22 mouse cellular contexts compared by ENCODE assay signal in the genomic region with DNA sequence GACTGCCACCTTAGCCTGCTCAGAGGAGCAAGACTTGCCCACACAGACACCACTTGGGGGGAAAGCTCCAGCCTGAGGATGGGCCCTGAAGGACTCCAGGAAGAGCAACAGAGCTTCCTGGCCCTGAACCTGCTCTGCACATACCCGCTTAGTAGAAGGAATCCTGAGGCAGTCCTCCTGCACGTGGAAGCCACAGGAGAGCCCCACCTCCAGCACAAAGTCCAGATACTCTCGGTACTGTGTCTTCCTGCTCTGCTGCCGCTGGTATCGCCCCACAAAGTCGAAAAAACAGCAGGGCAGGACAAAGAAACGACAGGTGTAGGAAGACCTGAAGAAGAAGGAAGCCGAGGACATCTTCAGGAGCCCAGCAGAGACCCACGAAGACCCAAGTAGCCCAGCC. TPM values are rescaled to one million over a fixed set of nuclear protein-coding genes. Genes with fewer than 3 reads are reported as not detected.
DNase-seq lines count a peak whose midpoint lies in the region; ATAC-seq and TF ChIP-seq lines count a peak whose summit lies in the region.
"Had no signal": no experiment of that assay in that cellular context is flagged by ENCODE, and none has a peak within 500 bp of the region (broad histone marks: within the 10 kb centered on the region; RNA-seq: fewer than 3 reads in every experiment).

No protein-coding gene starts in this region.

- H3K36me3 ChIP-seq in kidney, adult 2 months (ENCODE audit: control insufficient read depth, insufficient read depth, low read length), result no peaks in the 10 kb centered on the region
- peaks cover 72% of the 10 kb centered on the region for H3K36me3 ChIP-seq in kidney, embryonic 16.5 days (ENCODE audit: insufficient read depth, low read length)
- H3K36me3 ChIP-seq in intestine, embryonic 16.5 days (ENCODE audit: control insufficient read depth, insufficient read depth, low read length), result peaks cover 34% of the 10 kb centered on the region
- peaks cover 89% of the 10 kb centered on the region for H3K36me3 ChIP-seq in forebrain, postnatal 0 days (ENCODE audit: insufficient read depth)

- H3K4me3 ChIP-seq in kidney, adult 2 months (ENCODE audit: insufficient read depth, low read depth, low read length), result no peak overlapping the region
- no peak overlapping the region for H3K4me3 ChIP-seq in kidney, embryonic 16.5 days (ENCODE audit: low read length)
- no peak overlapping the region for H3K4me3 ChIP-seq in intestine, embryonic 16.5 days (ENCODE audit: low read length)
- H3K4me3 ChIP-seq in forebrain, postnatal 0 days (ENCODE audit: low read depth, low read length), result no peak overlapping the region
- H3K4me3 ChIP-seq: forebrain, embryonic 10.5 days; heart, adult 2 months; heart, embryonic 15.5 days; hindbrain, embryonic 13.5 days had no signal

- no peak overlapping the region for H3K4me2 ChIP-seq in kidney, embryonic 16.5 days (replicated peaks; ENCODE audit: low read depth, low read length)
- H3K4me2 ChIP-seq in intestine, embryonic 16.5 days (ENCODE audit: low read depth, low read length), result no peak overlapping the region
- no peak overlapping the region for H3K4me2 ChIP-seq in forebrain, postnatal 0 days (ENCODE audit: low read depth)
- H3K4me2 ChIP-seq: heart, embryonic 11.5 days; heart, embryonic 15.5 days; hindbrain, embryonic 13.5 days had no signal

- 53% methylated on average over 9 of the region's 9 CpGs for WGBS in kidney, adult 2 months
- 89% methylated on average over 9 of the region's 9 CpGs for whole genome bisulfite sequencing in kidney, embryonic 16.5 days
- 75% methylated on average over 9 of the region's 9 CpGs for WGBS in intestine, embryonic 16.5 days
- WGBS in forebrain, postnatal 0 days, result 89% methylated on average over 9 of the region's 9 CpGs

- peaks cover 4% of the 10 kb centered on the region; the same call in 1 of the 2 replicates for H3K4me1 ChIP-seq in kidney, adult 2 months (ENCODE audit: control insufficient read depth, insufficient read depth, low read length)
- no peaks in the 10 kb centered on the region for H3K4me1 ChIP-seq in kidney, embryonic 16.5 days (ENCODE audit: insufficient read depth, low read length)
- no peaks in the 10 kb centered on the region for H3K4me1 ChIP-seq in intestine, embryonic 16.5 days (ENCODE audit: control insufficient read depth, insufficient read depth, low read length)
- no peaks in the 10 kb centered on the region for H3K4me1 ChIP-seq in forebrain, postnatal 0 days (ENCODE audit: insufficient read depth)
- H3K4me1 ChIP-seq: forebrain, embryonic 10.5 days; hindbrain, embryonic 13.5 days had no signal

- H3K27me3 ChIP-seq in kidney, adult 2 months (replicated peaks; ENCODE audit: control insufficient read depth, insufficient read depth, low read length), result no peaks in the 10 kb centered on the region
- H3K27me3 ChIP-seq in kidney, embryonic 16.5 days (ENCODE audit: insufficient read depth, low read length), result no peaks in the 10 kb centered on the region
- H3K27me3 ChIP-seq in intestine, embryonic 16.5 days (replicated peaks; ENCODE audit: control insufficient read depth, insufficient read depth, low read length), result no peaks in the 10 kb centered on the region
- no peaks in the 10 kb centered on the region for H3K27me3 ChIP-seq in forebrain, postnatal 0 days (ENCODE audit: insufficient read depth, low read length)
- H3K27me3 ChIP-seq: CH12.LX; heart, embryonic 15.5 days; hindbrain, embryonic 13.5 days; Patski had no signal

- H3K27ac ChIP-seq in kidney, adult 2 months (ENCODE audit: insufficient read depth, low read depth, low read length), result peak overlapping the region; percentile 27; the same call in 1 of the 2 replicates
- H3K27ac ChIP-seq in kidney, embryonic 16.5 days (ENCODE audit: low read length), result no peak overlapping the region
- peak overlapping the region; percentile 45 for H3K27ac ChIP-seq in intestine, embryonic 16.5 days (ENCODE audit: low read length)
- no peak overlapping the region for H3K27ac ChIP-seq in forebrain, postnatal 0 days (ENCODE audit: low read depth, low read length)
- H3K27ac ChIP-seq: forebrain, embryonic 10.5 days; heart, adult 2 months; heart, embryonic 15.5 days; hindbrain, embryonic 13.5 days had no signal

- TF ChIP-seq POLR2A in kidney, adult 2 months (IDR thresholded peaks at IDR 0.05; ENCODE audit: low read depth, low read length), result no peak

- no peak overlapping the region for H3K9ac ChIP-seq in kidney, embryonic 16.5 days (replicated peaks; ENCODE audit: low read length)
- H3K9ac ChIP-seq in intestine, embryonic 16.5 days (ENCODE audit: low read depth, low read length), result no peak overlapping the region
- H3K9ac ChIP-seq in forebrain, postnatal 0 days, result no peak overlapping the region
- H3K9ac ChIP-seq: heart, embryonic 15.5 days; hindbrain, embryonic 13.5 days had no signal

- H3K9me3 ChIP-seq in kidney, embryonic 16.5 days (ENCODE audit: low read length), result no peaks in the 10 kb centered on the region
- H3K9me3 ChIP-seq in intestine, embryonic 16.5 days (ENCODE audit: control insufficient read depth, low read length), result no peaks in the 10 kb centered on the region
- H3K9me3 ChIP-seq in forebrain, postnatal 0 days (ENCODE audit: low read length), result no peaks in the 10 kb centered on the region
- H3K9me3 ChIP-seq: forebrain, embryonic 10.5 days; heart, embryonic 15.5 days; hindbrain, embryonic 13.5 days had no signal

- peak; percentile 86 for DNase-seq in kidney, adult 2 months
- peak; percentile 61 to 81 for DNase-seq in kidney, postnatal 25 days
- DNase-seq in forebrain, postnatal 0 days, result no peak
- no peak for DNase-seq in heart, adult 11 months
- DNase-seq: adrenal gland, postnatal 14 days; cerebellum, adult 11-12 months; cerebellum, adult 9-10 months; cerebellum, postnatal 36 days; gastrocnemius, postnatal 10 days; heart, adult 2 months; heart, postnatal 14 days had no signal

- TF ChIP-seq CTCF in kidney, adult 2 months (conservative IDR thresholded peaks at IDR 0.05; ENCODE audit: insufficient read depth, insufficient read length, low read depth, low read length), result no peak
- TF ChIP-seq CTCF in forebrain, postnatal 0 days (IDR thresholded peaks at IDR 0.05; ENCODE audit: low read depth), result no peak

- no peak for ATAC-seq in kidney, embryonic 16.5 days (ENCODE audit: low FRiP score, low TSS enrichment)
- peak; percentile 90 for ATAC-seq in intestine, embryonic 16.5 days
- ATAC-seq in forebrain, postnatal 0 days, result no peak
- ATAC-seq: activated CD4-positive, CD25-positive, alpha-beta regulatory T cell, adult 4 months; forebrain, embryonic 14.5 days; Patski had no signal

RNA-seq across cellular contexts. Expression of gene Trmt44, which starts 9.7 kb away (rescaled TPM):
- polyA plus RNA-seq in kidney, adult 2 months (2012; rRNA removed), result 4.4 and 4.5 TPM in 2 replicates
- 9.4 and 9.5 TPM in 2 replicates for polyA plus RNA-seq in kidney, embryonic 16.5 days (2015; fragmentation: Nextera tagmentation; extraction: Ambion mirVana)
- 9.3 and 9.4 TPM in 2 replicates for polyA plus RNA-seq in intestine, embryonic 16.5 days (2015; fragmentation: Nextera tagmentation; extraction: Ambion mirVana)
- 10.6 and 12.3 TPM in 2 replicates for total RNA-seq in forebrain, postnatal 0 days (2014; rRNA removed)
- polyA plus RNA-seq in forebrain, postnatal 0 days (2015; fragmentation: Nextera tagmentation; extraction: Ambion mirVana), result 2.7 and 3.5 TPM in 2 replicates

RNA-seq across cellular contexts. Expression of gene Acox3, which starts 17.6 kb away (rescaled TPM):
- 77.9 and 83.6 TPM in 2 replicates for polyA plus RNA-seq in kidney, adult 2 months (2012; rRNA removed)
- polyA plus RNA-seq in kidney, embryonic 16.5 days (2015; fragmentation: Nextera tagmentation; extraction: Ambion mirVana), result 14.4 and 16.6 TPM in 2 replicates
- polyA plus RNA-seq in intestine, embryonic 16.5 days (2015; fragmentation: Nextera tagmentation; extraction: Ambion mirVana), result 16.1 and 23.2 TPM in 2 replicates
- 18.3 and 32.1 TPM in 2 replicates for total RNA-seq in forebrain, postnatal 0 days (2014; rRNA removed)
- 12.5 and 13.4 TPM in 2 replicates for polyA plus RNA-seq in forebrain, postnatal 0 days (2015; fragmentation: Nextera tagmentation; extraction: Ambion mirVana)

RNA-seq across cellular contexts. Expression of gene Cpz, which starts 39.7 kb away (rescaled TPM):
- 1.4 and 3.0 TPM in 2 replicates for polyA plus RNA-seq in kidney, adult 2 months (2012; rRNA removed)
- polyA plus RNA-seq in kidney, embryonic 16.5 days (2015; fragmentation: Nextera tagmentation; extraction: Ambion mirVana), result 6.9 and 7.7 TPM in 2 replicates
- 13.6 and 14.0 TPM in 2 replicates for polyA plus RNA-seq in intestine, embryonic 16.5 days (2015; fragmentation: Nextera tagmentation; extraction: Ambion mirVana)
- 3.5 and 14.3 TPM in 2 replicates for total RNA-seq in forebrain, postnatal 0 days (2014; rRNA removed)
- 1.8 and 2.2 TPM in 2 replicates for polyA plus RNA-seq in forebrain, postnatal 0 days (2015; fragmentation: Nextera tagmentation; extraction: Ambion mirVana)
- total RNA-seq: CH12.LX; hematopoietic stem cell, adult 5-6 weeks had no signal
- polyA plus RNA-seq: activated CD4-positive, CD25-positive, alpha-beta regulatory T cell, adult 4 months had no signal

Comparison
In these comparisons a context has a peak if more than half of its experiments do, and no peak if none do; other contexts are left out.
1. H3K27ac ChIP-seq: peak in kidney, adult 2 months (single experiment) and intestine, embryonic 16.5 days (single experiment); none in kidney, embryonic 16.5 days (single experiment) and forebrain, postnatal 0 days (single experiment).
2. DNase-seq: peak in kidney, adult 2 months (single experiment) and kidney, postnatal 25 days (2 of 2); none in forebrain, postnatal 0 days (single experiment) and heart, adult 11 months (single experiment).